Mouse (Mus musculus) erythroblast, embryonic 14.5 days (primary cell): Measurements from ENCODE around the gene Dlg2. TPM values are rescaled to one million over a fixed set of nuclear protein-coding genes. Genes with fewer than 3 reads are reported as not detected.

Source experiments
- H3K27me3 ChIP-seq: 2 replicates; pipeline ENCODE4 v1.6.1; 2012; ENCODE audit warnings: inconsistent platforms; ENCODE audit not compliant: control insufficient read depth
- H3K36me3 ChIP-seq: 2 replicates; pipeline ENCODE4 v1.6.1; 2012; ENCODE audit warnings: mild to moderate bottlenecking, inconsistent platforms; ENCODE audit not compliant: control insufficient read depth
- H3K4me1 ChIP-seq: 2 replicates; pipeline ENCODE4 v1.6.1; 2012; ENCODE audit warnings: inconsistent platforms; ENCODE audit not compliant: control insufficient read depth
- H3K4me3 ChIP-seq: replicated peaks from 2 replicates; pipeline ENCODE3; 2012; ENCODE audit warnings: moderate library complexity, mild to moderate bottlenecking, inconsistent platforms
- H3K9me3 ChIP-seq: 2 replicates; pipeline ENCODE4 v1.6.1; 2012; ENCODE audit warnings: low read length, inconsistent platforms, mixed read lengths; ENCODE audit not compliant: control insufficient read depth
- GATA1 ChIP-seq: IDR thresholded peaks from 2 replicates; pipeline ENCODE4 v1.6.1; 2012; ENCODE audit warnings: low read length, inconsistent platforms, mixed read lengths
- TAL1 ChIP-seq: IDR thresholded peaks from 3 replicates; pipeline ENCODE4 v1.6.1; 2012; ENCODE audit warnings: low read length, inconsistent platforms, mixed read lengths
- polyA plus RNA-seq: library from polyadenylated mRNA; stranded (reverse); fragments of >175 nt; gene quantifications from 2 replicates; pipeline ENCODE4 v1.2.3, GENCODE M21; 2012

Dlg2 gene
- polyA plus RNA-seq, 1 experiment, result not detected

DNA sequence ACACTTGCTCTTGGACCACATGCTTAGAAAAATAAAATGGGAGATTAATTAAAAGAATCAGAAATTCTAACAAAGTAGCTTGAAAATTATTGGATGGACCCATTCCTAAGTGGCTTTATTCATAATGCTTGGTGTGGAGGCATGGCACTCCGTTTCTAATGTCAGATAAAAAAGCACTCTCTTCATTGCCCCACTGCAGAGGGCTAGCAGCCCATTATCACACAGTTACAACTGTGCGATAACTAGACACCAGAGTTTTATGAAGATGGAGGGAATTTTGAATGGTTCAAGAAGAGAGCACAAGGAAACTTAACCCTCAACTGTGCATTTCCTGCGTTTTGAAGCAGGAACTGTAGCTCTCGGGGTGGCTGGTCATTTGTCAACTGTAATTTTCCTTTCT, 1950.8 kb downstream of the Dlg2 start:
- Histone ChIP-seq H3K36me3 (no peaks in the 10 kb centered on the region), H3K27me3 (no peaks in the 10 kb centered on the region), H3K9me3 (no peaks in the 10 kb centered on the region), H3K4me1 (peaks cover 3% of the 10 kb centered on the region), H3K4me3 (no peak overlapping the region)
- TF ChIP-seq TAL1, result no peak
- no peak for TF ChIP-seq GATA1

DNA sequence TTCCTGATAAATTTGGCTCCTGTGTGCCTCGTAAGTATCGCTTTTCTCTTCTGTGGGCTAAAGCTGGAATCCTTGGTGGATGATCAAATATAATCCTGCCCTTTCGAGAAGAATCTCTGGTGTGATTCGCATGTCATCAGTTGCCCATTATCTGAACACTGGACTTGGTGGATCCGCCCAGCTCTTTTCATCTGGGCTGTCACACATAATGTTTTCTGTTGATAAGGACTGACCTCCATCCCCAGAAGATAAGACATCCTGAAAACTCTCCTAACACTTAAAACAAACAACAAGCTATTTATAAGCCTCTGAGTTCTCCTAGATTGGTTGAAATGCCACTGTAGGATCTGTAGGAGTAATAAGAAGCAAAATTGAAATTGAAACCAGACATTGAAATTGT, 1952.2 kb downstream of the Dlg2 start:
- H3K4me1 ChIP-seq, result peaks cover 3% of the 10 kb centered on the region
- no peaks in the 10 kb centered on the region for H3K36me3 ChIP-seq
- no peaks in the 10 kb centered on the region for H3K27me3 ChIP-seq
- TF ChIP-seq GATA1 (no peak), TAL1 (no peak)
- H3K4me3 ChIP-seq, result no peak overlapping the region
- H3K9me3 ChIP-seq, result no peaks in the 10 kb centered on the region

DNA sequence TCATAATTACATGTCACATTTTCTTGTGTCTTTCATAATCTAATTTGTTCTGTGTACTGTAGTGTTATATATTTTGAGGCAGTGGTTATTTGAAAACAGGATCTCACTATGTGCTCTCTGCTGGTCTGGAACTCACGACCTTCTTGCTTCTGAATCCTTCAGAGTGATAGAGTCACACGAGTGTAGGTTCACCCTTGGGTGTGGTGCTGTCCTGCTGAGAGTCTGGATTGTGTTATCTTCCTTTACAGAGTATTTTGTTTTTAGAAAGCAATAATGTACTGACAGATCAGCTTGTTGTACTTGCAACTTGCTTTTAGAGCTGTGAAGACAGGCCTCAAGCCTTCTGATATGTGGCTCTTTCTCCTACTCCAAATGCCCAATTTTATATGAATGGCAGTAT, 1953.8 kb downstream of the Dlg2 start:
- Histone ChIP-seq H3K4me3 (no peak overlapping the region), H3K9me3 (no peaks in the 10 kb centered on the region), H3K36me3 (no peaks in the 10 kb centered on the region), H3K27me3 (no peaks in the 10 kb centered on the region), H3K4me1 (peaks cover 3% of the 10 kb centered on the region)
- TF ChIP-seq TAL1, result no peak
- no peak for TF ChIP-seq GATA1

DNA sequence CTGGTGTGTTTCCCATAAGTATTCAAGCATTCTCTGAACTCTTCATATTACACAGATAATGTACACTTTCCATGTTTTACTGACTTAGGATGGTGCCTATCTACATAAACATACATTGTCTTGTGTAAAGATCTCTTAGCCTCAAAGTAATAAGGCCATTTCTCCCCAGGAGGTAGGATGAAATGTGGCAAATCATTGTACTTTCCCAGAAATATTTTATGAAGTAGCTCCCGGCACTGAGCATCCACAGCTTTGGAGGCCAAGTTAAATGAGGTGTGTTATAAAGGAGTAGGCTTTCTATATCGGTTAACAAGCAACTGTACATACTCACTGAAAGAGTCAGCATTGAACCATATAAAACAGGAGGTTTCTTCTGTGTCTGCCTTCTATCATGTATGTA, 1960.7 kb downstream of the Dlg2 start:
- TF ChIP-seq GATA1, result no peak
- no peak for TF ChIP-seq TAL1
- H3K4me1 ChIP-seq, result no peaks in the 10 kb centered on the region
- H3K4me3 ChIP-seq, result no peak overlapping the region
- H3K36me3 ChIP-seq, result no peaks in the 10 kb centered on the region
- no peaks in the 10 kb centered on the region for H3K9me3 ChIP-seq
- H3K27me3 ChIP-seq, result no peaks in the 10 kb centered on the region

DNA sequence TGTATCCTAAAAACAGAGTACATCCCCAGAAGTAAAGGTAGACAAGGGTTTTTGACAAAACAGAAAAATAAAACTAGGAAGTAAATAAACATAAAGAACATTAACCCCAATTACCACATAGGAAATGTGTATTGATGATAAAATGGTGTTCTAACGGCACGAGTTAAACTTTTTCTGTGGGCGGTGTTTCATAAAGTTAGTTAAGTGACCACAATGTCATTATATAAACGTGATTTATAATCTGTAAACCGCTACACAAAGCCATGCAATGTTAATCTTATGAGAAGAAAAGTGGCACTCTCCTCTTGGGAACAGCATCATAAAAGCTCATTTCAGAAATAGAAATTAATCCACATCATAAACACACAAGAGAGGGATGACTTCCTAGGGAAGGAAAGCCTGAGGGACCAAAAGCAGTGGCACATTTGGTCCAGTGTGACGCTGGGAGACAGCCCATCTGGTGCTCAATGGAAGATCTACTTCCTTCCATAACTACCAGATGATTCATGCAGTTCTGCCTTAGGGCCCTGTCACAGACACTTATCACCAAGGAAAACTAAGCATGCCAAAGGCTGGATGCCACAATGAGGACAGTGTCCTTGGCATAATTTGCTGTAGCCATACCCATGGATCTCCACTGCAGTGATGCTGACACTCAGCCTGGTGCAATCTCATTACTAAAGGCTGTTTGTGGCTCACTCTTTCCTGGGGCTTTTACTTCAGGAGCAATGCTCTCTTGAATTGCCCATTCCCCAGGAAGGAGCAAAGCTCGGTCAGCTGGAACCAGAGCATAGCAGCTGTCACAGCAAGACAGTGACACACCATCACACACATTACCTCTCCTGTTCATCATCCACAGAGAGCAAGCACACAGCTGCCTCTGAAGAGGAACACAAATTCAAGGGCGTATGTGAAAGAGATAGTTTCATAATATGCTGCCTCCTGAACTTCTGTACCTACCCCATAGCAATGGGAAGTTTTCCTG, 1963.3 kb downstream of the Dlg2 start:
- Histone ChIP-seq H3K4me1 (no peaks in the 10 kb centered on the region), H3K4me3 (no peak overlapping the region)

DNA sequence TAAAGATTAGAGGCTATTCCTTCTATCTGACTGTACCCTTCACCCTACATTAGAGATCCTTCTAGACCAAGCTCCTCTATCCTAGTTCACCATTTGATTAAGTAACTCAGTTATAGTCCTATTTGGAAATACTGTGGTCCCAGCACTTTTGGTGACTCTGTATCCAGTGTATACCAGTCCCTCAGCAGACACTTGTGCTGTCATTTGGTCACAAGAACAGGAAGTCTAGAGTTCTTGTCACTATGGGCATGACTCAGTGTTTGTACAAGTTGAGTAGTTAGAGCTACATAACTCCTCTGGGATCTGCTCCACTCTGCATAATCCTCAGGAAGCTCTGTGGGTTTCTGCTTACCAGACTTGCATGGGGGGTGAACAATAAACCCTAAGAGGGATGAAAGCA, 1965.1 kb downstream of the Dlg2 start:
- H3K36me3 ChIP-seq, result no peaks in the 10 kb centered on the region
- TF ChIP-seq GATA1, result no peak
- no peak overlapping the region for H3K4me3 ChIP-seq
- H3K4me1 ChIP-seq, result no peaks in the 10 kb centered on the region
- no peaks in the 10 kb centered on the region for H3K27me3 ChIP-seq
- no peaks in the 10 kb centered on the region for H3K9me3 ChIP-seq

More for the DNA sequence above, 1963.3 kb downstream of the Dlg2 start:
- no peaks in the 10 kb centered on the region for H3K9me3 ChIP-seq
- H3K27me3 ChIP-seq, result no peaks in the 10 kb centered on the region
- TF ChIP-seq GATA1 (no peak), TAL1 (no peak)
- no peaks in the 10 kb centered on the region for H3K36me3 ChIP-seq

DNA sequence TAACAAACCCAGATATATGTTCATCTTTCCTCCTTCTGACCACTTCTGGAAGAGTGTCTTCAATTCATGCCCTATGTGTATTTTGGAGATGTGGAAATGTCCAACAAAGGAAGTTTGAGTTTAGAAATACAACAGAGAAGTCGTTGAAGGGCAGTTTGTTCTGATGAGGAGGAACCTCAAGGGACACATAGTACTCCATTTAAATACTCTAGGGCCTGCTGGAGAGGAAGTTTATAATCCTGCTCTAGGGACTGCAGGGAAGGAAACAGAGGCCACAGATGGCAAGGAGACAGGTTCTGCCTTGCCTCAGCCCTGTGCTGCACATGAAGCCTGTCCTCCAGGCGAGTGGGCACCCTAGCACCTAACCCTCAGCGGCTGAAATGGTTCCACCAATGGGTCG, 1965.6 kb downstream of the Dlg2 start:
- Histone ChIP-seq H3K4me3 (no peak overlapping the region), H3K36me3 (no peaks in the 10 kb centered on the region), H3K4me1 (no peaks in the 10 kb centered on the region), H3K27me3 (no peaks in the 10 kb centered on the region), H3K9me3 (no peaks in the 10 kb centered on the region)
- TF ChIP-seq TAL1, result no peak
- TF ChIP-seq GATA1, result no peak

DNA sequence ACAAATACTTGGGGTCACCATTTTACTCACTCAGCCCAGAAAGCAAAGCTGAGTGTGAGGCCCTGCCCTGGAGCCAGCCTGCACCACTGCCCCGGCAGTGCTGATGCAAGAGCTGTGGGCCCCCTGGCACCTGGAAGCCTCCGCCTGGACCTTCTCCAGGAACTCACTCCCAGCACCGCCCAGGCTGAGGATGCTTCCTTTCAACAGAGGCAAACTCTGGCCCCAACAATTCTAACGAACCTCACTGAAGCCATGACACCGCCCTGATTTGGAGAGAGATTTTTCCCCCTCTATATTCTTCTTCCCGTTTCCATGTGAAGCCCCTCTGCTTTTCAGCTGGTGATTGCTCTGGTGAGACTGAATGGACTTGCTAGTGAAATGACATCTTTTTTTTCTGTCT, 1971.5 kb downstream of the Dlg2 start:
- H3K9me3 ChIP-seq, result no peaks in the 10 kb centered on the region
- no peaks in the 10 kb centered on the region for H3K4me1 ChIP-seq
- H3K27me3 ChIP-seq, result no peaks in the 10 kb centered on the region
- no peak for TF ChIP-seq GATA1
- TF ChIP-seq TAL1, result no peak
- H3K36me3 ChIP-seq, result no peaks in the 10 kb centered on the region
- no peak overlapping the region for H3K4me3 ChIP-seq

DNA sequence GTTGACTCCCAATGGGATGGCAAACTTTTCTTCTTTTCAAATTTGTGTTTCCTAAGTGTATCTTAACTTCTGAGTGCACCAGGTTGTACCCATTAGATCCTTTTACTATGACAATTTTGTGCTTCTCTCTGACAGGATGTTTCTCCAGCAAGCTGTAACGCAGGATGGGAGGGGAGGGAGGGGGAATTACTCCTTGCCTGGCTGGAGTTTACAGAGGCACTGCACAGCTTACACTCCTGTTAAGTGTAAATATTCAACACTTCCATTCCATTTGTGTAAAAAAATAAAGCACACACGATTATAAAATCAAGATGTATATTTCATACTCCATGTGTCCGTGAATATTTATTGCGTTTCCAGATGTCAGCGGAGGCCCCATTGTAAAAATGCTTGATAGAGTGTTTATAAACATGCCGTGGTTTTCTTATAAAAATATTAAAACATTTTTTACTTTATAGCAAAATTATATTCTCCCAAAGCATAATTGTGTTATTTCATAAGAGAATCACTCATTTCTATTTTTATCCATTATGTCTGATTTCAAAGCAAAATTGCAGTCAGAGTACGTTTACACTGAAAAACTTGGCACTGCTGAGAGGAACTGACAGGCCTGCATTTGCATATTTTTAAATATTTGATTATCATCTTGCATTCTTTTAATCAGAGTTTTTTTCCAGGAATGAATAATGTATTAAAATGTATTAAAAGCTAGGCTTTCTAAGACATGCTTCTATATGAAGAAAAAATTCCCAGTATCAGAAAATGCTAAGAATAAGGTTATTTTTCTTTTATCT, 1972.5 kb downstream of the Dlg2 start:
- H3K27me3 ChIP-seq, result no peaks in the 10 kb centered on the region
- no peaks in the 10 kb centered on the region for H3K36me3 ChIP-seq
- H3K4me1 ChIP-seq, result no peaks in the 10 kb centered on the region
- no peaks in the 10 kb centered on the region for H3K9me3 ChIP-seq
- no peak overlapping the region for H3K4me3 ChIP-seq
- no peak for TF ChIP-seq TAL1
- TF ChIP-seq GATA1, result no peak
